Mouse (Mus musculus) heart, adult 2 months (tissue): ENCODE measurements around the gene Lpcat2b.

Experiments used
- CTCF ChIP-seq: fragments of 200-600 bp; IDR thresholded peaks from 2 replicates; pipeline ENCODE4 v1.8.1; 2022; ENCODE audit warnings: antibody characterized with exemption, mild to moderate bottlenecking, moderate library complexity
- EP300 ChIP-seq: fragments of 200-500 bp; IDR thresholded peaks from 2 replicates; pipeline ENCODE4 v1.6.1; 2011; ENCODE audit warnings: low read depth, low read length, control low read depth; ENCODE audit not compliant: insufficient read depth
- POLR2A ChIP-seq: fragments of 200-500 bp; IDR thresholded peaks from 2 replicates; pipeline ENCODE4 v1.6.1; 2011; ENCODE audit warnings: mild to moderate bottlenecking, low read depth, low read length, control low read depth; ENCODE audit not compliant: insufficient read depth

DNA sequence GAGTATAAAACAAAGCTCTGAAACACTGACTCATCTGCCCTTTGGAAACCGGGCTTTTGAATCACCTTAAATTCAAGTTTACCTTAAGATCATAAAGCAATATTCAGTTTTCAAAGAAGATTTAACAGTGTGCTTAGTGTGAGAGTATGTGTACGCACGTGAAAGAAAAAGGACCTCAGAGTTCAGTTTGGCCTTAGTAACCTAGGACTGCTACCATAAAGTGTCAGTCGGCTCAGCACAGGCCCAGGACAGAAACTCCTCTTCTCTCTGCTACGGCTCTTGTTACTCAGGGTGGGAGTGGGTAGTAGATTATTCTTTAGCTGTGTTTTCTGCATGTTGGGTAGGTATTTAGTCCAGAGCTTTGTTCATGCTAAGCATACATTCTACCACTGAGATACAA lies 18.3 kb downstream of the Lpcat2b start:
- TF ChIP-seq POLR2A (no peak), EP300 (no peak), CTCF (no peak)
